Mouse (Mus musculus): ENCODE data around the gene 1700122O11Rik. TPM values are rescaled to one million over a fixed set of nuclear protein-coding genes. Genes with fewer than 3 reads are reported as not detected.

Gene 1700122O11Rik
- polyA plus RNA-seq, 1 experiment, result not detected

- TF ChIP-seq EP300 (IDR thresholded peaks at IDR 0.05; ENCODE audit: insufficient read depth, low read depth, low read length), result no peak
- no peak for TF ChIP-seq CTCF (IDR thresholded peaks at IDR 0.05; ENCODE audit: low read depth, low read length)
- no peak for TF ChIP-seq POLR2A (IDR thresholded peaks at IDR 0.05; ENCODE audit: insufficient read depth, low read length)
- H3K27ac ChIP-seq (ENCODE audit: insufficient read depth, low read length), result no peak overlapping the region
- no peaks in the 10 kb centered on the region for H3K36me3 ChIP-seq (ENCODE audit: control insufficient read depth, insufficient read depth, low read length, poor library complexity, severe bottlenecking)
- no peaks in the 10 kb centered on the region for H3K9me3 ChIP-seq (replicated peaks; ENCODE audit: control insufficient read depth, insufficient read depth, low read length, poor library complexity, severe bottlenecking)
- no peaks in the 10 kb centered on the region for H3K27me3 ChIP-seq (ENCODE audit: control insufficient read depth, insufficient read depth, low read length, poor library complexity, severe bottlenecking)
- H3K4me3 ChIP-seq (ENCODE audit: low read depth, low read length), result no peak overlapping the region
- H3K9ac ChIP-seq (ENCODE audit: low read depth, poor library complexity, severe bottlenecking), result no peak overlapping the region
- H3K4me1 ChIP-seq (ENCODE audit: control insufficient read depth, insufficient read depth, low read length), result no peaks in the 10 kb centered on the region
These were observed 19.3 kb upstream of the 1700122O11Rik start for GRCm38 (mm10) chr17:48057382-48057781.

- H3K4me1 ChIP-seq (ENCODE audit: control insufficient read depth, insufficient read depth, low read length), result no peaks in the 10 kb centered on the region
- no peak overlapping the region for H3K4me3 ChIP-seq (ENCODE audit: low read depth, low read length)
- no peak overlapping the region for H3K27ac ChIP-seq (ENCODE audit: insufficient read depth, low read length)
- no peaks in the 10 kb centered on the region for H3K27me3 ChIP-seq (ENCODE audit: control insufficient read depth, insufficient read depth, low read length, poor library complexity, severe bottlenecking)
- TF ChIP-seq EP300 (IDR thresholded peaks at IDR 0.05; ENCODE audit: insufficient read depth, low read depth, low read length), result no peak
- TF ChIP-seq POLR2A (IDR thresholded peaks at IDR 0.05; ENCODE audit: insufficient read depth, low read length), result no peak
- no peak for TF ChIP-seq CTCF (IDR thresholded peaks at IDR 0.05; ENCODE audit: low read depth, low read length)
- H3K9me3 ChIP-seq (replicated peaks; ENCODE audit: control insufficient read depth, insufficient read depth, low read length, poor library complexity, severe bottlenecking), result no peaks in the 10 kb centered on the region
- no peaks in the 10 kb centered on the region for H3K36me3 ChIP-seq (ENCODE audit: control insufficient read depth, insufficient read depth, low read length, poor library complexity, severe bottlenecking)
- H3K9ac ChIP-seq (ENCODE audit: low read depth, poor library complexity, severe bottlenecking), result no peak overlapping the region
These were observed 17.2 kb upstream of the 1700122O11Rik start for GRCm38 (mm10) chr17:48055076-48055816.

GRCm38 (mm10) chr17:48053646-48054045 is 15.6 kb upstream of the 1700122O11Rik start:
- TF ChIP-seq POLR2A (IDR thresholded peaks at IDR 0.05; ENCODE audit: insufficient read depth, low read length), result no peak
- no peak for TF ChIP-seq CTCF (IDR thresholded peaks at IDR 0.05; ENCODE audit: low read depth, low read length)
- no peak for TF ChIP-seq EP300 (IDR thresholded peaks at IDR 0.05; ENCODE audit: insufficient read depth, low read depth, low read length)
- H3K27me3 ChIP-seq (ENCODE audit: control insufficient read depth, insufficient read depth, low read length, poor library complexity, severe bottlenecking), result no peaks in the 10 kb centered on the region

GRCm38 (mm10) chr17:48052338-48053067 is 14.4 kb upstream of the 1700122O11Rik start:
- Histone ChIP-seq H3K9ac (ENCODE audit: low read depth, poor library complexity, severe bottlenecking) (no peak overlapping the region), H3K9me3 (replicated peaks; ENCODE audit: control insufficient read depth, insufficient read depth, low read length, poor library complexity, severe bottlenecking) (no peaks in the 10 kb centered on the region), H3K36me3 (ENCODE audit: control insufficient read depth, insufficient read depth, low read length, poor library complexity, severe bottlenecking) (no peaks in the 10 kb centered on the region), H3K4me3 (ENCODE audit: low read depth, low read length) (no peak overlapping the region), H3K4me1 (ENCODE audit: control insufficient read depth, insufficient read depth, low read length) (no peaks in the 10 kb centered on the region), H3K27ac (ENCODE audit: insufficient read depth, low read length) (no peak overlapping the region), H3K27me3 (ENCODE audit: control insufficient read depth, insufficient read depth, low read length, poor library complexity, severe bottlenecking) (no peaks in the 10 kb centered on the region)
- TF ChIP-seq EP300 (IDR thresholded peaks at IDR 0.05; ENCODE audit: insufficient read depth, low read depth, low read length) (no peak), CTCF (IDR thresholded peaks at IDR 0.05; ENCODE audit: low read depth, low read length) (no peak), POLR2A (IDR thresholded peaks at IDR 0.05; ENCODE audit: insufficient read depth, low read length) (no peak)

More at GRCm38 (mm10) chr17:48053646-48054045, 15.6 kb upstream of the 1700122O11Rik start:
- Histone ChIP-seq H3K27ac (ENCODE audit: insufficient read depth, low read length) (no peak overlapping the region), H3K36me3 (ENCODE audit: control insufficient read depth, insufficient read depth, low read length, poor library complexity, severe bottlenecking) (no peaks in the 10 kb centered on the region), H3K4me3 (ENCODE audit: low read depth, low read length) (no peak overlapping the region), H3K9ac (ENCODE audit: low read depth, poor library complexity, severe bottlenecking) (no peak overlapping the region), H3K4me1 (ENCODE audit: control insufficient read depth, insufficient read depth, low read length) (no peaks in the 10 kb centered on the region), H3K9me3 (replicated peaks; ENCODE audit: control insufficient read depth, insufficient read depth, low read length, poor library complexity, severe bottlenecking) (no peaks in the 10 kb centered on the region)

- no peaks in the 10 kb centered on the region for H3K36me3 ChIP-seq (ENCODE audit: control insufficient read depth, insufficient read depth, low read length, poor library complexity, severe bottlenecking)
- H3K9ac ChIP-seq (ENCODE audit: low read depth, poor library complexity, severe bottlenecking), result no peak overlapping the region
- H3K27me3 ChIP-seq (ENCODE audit: control insufficient read depth, insufficient read depth, low read length, poor library complexity, severe bottlenecking), result no peaks in the 10 kb centered on the region
- no peaks in the 10 kb centered on the region for H3K4me1 ChIP-seq (ENCODE audit: control insufficient read depth, insufficient read depth, low read length)
- TF ChIP-seq EP300 (IDR thresholded peaks at IDR 0.05; ENCODE audit: insufficient read depth, low read depth, low read length) (no peak), POLR2A (IDR thresholded peaks at IDR 0.05; ENCODE audit: insufficient read depth, low read length) (no peak), CTCF (IDR thresholded peaks at IDR 0.05; ENCODE audit: low read depth, low read length) (no peak)
- no peak overlapping the region for H3K4me3 ChIP-seq (ENCODE audit: low read depth, low read length)
- H3K9me3 ChIP-seq (replicated peaks; ENCODE audit: control insufficient read depth, insufficient read depth, low read length, poor library complexity, severe bottlenecking), result no peaks in the 10 kb centered on the region
- H3K27ac ChIP-seq (ENCODE audit: insufficient read depth, low read length), result no peak overlapping the region
These were observed 13.7 kb upstream of the 1700122O11Rik start for GRCm38 (mm10) chr17:48051638-48052337.
